Mouse (Mus musculus): Measurements from ENCODE around the gene Mecom. TPM values are rescaled to one million over a fixed set of nuclear protein-coding genes. Genes with fewer than 3 reads are reported as not detected.

The Mecom gene
- polyA plus RNA-seq, 1 experiment = not detected

DNA sequence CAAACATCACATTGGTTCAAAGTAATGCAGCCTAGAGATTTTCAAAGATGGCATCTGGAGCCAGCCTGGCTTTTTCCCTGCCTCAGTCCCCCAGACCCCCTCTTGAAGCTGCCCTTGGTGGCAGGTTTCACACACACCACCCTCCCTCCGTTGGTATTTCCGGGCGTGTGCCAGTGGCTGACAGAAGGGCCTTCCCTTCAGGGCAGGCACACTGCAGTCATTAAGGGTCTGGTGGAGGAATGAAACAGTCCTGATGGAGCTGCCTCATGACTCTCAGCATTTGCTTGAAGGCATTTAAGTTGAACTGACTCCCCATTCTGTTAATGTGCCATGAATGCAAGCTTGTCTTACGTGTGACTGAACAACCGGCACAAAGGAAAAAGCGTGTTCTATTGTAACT is 94.8 kb downstream of the Mecom start:
- Histone ChIP-seq H3K27ac (ENCODE audit: insufficient read depth, low read depth, low read length) (no peak overlapping the region), H3K4me1 (ENCODE audit: control insufficient read depth, insufficient read depth, low read length) (no peaks in the 10 kb centered on the region), H3K4me3 (ENCODE audit: insufficient read depth, low read length) (no peak overlapping the region)
- TF ChIP-seq CTCF (IDR thresholded peaks at IDR 0.05; ENCODE audit: low read depth, low read length) (no peak), POLR2A (IDR thresholded peaks at IDR 0.05; ENCODE audit: borderline replicate concordance, low read depth, low read length) (no peak)

DNA sequence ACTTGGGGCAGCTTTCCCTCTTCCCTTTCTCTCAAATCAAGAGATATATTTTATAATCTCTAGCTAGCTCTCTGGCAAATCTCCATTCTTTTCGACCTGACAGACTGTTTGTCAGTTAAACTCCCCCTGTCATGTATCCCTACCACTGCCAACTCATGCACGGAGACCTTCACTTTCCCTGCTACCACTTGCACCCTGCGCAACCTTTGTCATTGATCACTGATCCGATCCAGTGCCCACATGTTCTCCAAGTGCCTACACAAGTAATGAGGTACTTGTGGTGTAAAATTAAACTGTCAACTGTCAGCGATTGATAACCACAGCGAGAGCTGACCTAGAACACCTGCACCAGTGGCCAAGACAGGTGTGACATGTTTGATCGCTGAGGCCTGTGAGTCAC is 95.3 kb downstream of the Mecom start:
- H3K4me3 ChIP-seq (ENCODE audit: insufficient read depth, low read length) = no peak overlapping the region
- H3K27ac ChIP-seq (ENCODE audit: insufficient read depth, low read depth, low read length) = no peak overlapping the region
- TF ChIP-seq POLR2A (IDR thresholded peaks at IDR 0.05; ENCODE audit: borderline replicate concordance, low read depth, low read length) (no peak), CTCF (IDR thresholded peaks at IDR 0.05; ENCODE audit: low read depth, low read length) (no peak)
- no peaks in the 10 kb centered on the region for H3K4me1 ChIP-seq (ENCODE audit: control insufficient read depth, insufficient read depth, low read length)

DNA sequence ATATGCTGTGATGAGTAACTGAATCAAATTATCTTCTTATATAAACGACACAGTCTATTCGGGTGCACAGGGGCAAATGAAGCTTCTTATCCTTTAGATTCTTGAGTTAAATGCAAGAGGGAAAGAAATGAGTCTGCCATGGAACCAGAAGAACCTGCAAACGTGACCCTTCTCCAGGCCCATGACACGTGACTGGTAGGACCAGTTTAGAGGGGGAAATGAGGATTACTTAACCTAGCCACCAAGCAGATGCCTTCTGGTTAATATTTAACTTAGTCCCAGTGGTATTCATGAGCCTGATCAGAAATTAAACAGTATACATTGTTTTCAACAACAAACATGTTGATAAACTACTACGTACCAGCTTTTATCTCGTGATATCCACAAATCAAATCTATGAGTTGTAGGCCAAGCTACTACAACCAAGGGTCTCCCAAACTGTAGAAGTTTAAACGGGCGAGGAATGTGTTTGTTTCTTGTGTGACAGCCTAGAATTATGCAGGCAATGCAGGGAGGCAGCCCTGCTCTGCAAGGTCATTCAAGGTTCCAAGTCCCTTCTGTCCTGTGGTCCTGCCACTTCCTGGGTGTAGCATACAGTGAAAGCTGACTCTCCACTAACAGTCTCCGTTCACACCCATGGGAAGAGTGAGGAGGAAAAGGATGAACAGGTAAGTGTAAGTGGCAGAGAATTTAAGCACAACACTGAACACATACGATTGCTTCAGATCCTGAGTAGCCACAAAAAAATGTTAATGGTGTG is 97.4 kb downstream of the Mecom start:
- Histone ChIP-seq H3K4me1 (ENCODE audit: control insufficient read depth, insufficient read depth, low read length) (no peaks in the 10 kb centered on the region), H3K4me3 (ENCODE audit: insufficient read depth, low read length) (no peak overlapping the region), H3K27ac (ENCODE audit: insufficient read depth, low read depth, low read length) (no peak overlapping the region)
- TF ChIP-seq POLR2A (IDR thresholded peaks at IDR 0.05; ENCODE audit: borderline replicate concordance, low read depth, low read length) (no peak), CTCF (IDR thresholded peaks at IDR 0.05; ENCODE audit: low read depth, low read length) (no peak)

DNA sequence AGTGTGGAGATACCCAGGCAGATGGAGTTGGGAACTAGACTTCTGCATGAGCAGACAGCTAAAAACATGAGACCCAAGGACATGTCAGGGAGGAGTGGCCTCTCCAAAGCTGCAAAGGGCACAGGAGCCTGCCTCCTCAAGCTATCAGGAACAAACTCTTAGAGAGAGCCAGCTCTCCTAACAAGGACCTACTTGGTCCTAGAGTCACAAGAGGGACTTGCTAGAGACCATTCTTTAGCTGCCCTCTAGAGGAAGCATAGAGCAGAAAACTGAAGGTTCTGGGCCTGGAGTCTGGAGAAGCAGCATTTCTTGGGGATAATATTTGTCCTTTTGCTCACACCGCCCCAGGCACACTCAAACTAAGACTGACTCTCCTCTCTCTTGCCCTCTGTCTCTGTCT is 99.2 kb downstream of the Mecom start:
- TF ChIP-seq POLR2A (IDR thresholded peaks at IDR 0.05; ENCODE audit: borderline replicate concordance, low read depth, low read length) (no peak), CTCF (IDR thresholded peaks at IDR 0.05; ENCODE audit: low read depth, low read length) (no peak)
- no peak overlapping the region for H3K4me3 ChIP-seq (ENCODE audit: insufficient read depth, low read length)
- H3K27ac ChIP-seq (ENCODE audit: insufficient read depth, low read depth, low read length) = no peak overlapping the region
- H3K4me1 ChIP-seq (ENCODE audit: control insufficient read depth, insufficient read depth, low read length) = no peaks in the 10 kb centered on the region

DNA sequence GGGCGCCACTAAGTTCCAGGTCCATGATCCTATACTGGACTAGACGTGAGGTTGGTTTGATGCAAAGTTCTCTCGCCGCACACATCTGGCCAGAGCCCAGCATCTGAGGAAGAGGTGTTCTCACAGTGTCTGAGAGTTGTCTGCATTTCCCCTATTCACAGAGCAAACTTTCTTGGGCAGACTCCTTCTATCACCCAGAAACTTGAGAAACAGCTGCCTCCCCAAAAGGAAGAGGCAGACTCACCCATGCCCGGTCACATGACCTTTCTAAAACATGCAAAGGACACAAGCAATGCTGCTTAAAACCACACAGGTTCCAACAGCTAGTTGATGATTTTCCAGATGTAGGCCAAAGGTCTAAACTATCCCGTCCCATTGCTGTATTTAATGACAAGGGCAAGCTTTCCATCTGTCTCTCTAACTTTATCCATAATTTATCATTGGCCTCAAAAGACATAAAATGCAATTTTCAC is 101.8 kb downstream of the Mecom start:
- H3K4me1 ChIP-seq (ENCODE audit: control insufficient read depth, insufficient read depth, low read length) = no peaks in the 10 kb centered on the region
- H3K27ac ChIP-seq (ENCODE audit: insufficient read depth, low read depth, low read length) = no peak overlapping the region
- TF ChIP-seq POLR2A (IDR thresholded peaks at IDR 0.05; ENCODE audit: borderline replicate concordance, low read depth, low read length) = no peak
- TF ChIP-seq CTCF (IDR thresholded peaks at IDR 0.05; ENCODE audit: low read depth, low read length) = no peak

DNA sequence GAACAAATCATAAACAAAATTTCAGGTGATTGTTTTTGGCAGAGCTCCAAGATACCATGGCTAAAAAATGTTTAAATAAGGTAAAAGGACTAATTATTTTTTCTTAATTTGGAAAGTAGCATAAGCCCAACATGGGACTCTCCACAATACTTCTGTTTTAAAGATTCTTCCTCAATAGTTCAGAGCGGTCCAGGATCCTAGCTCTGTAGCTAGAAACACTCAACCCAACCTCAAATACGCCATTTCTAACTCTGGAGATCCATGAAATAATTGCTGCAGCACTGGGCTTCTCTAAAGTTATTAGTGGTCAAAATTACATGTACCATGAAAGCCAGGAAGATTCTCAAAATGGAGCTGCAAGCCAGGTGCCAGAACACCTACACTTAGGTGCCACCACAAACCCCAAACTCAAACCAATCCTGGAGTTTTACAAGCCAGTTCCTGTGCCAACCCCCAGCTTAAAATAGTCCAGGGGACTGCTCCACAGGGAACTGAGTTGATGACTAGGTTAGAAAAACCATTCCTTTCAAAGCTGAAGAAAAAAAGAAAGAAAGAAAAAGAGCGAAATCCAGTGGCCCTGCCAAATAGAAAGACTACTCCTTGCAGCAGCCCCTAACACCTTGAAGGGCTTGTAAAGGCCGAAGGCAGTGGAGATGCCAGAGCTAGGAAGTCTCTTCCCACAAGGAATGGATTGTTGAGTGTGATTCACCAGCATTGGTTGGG is 102.4 kb downstream of the Mecom start:
- TF ChIP-seq POLR2A (IDR thresholded peaks at IDR 0.05; ENCODE audit: borderline replicate concordance, low read depth, low read length) (no peak), CTCF (IDR thresholded peaks at IDR 0.05; ENCODE audit: low read depth, low read length) (no peak)
- Histone ChIP-seq H3K27ac (ENCODE audit: insufficient read depth, low read depth, low read length) (no peak overlapping the region), H3K4me3 (ENCODE audit: insufficient read depth, low read length) (no peak overlapping the region), H3K4me1 (ENCODE audit: control insufficient read depth, insufficient read depth, low read length) (no peaks in the 10 kb centered on the region)

More for the DNA sequence above, 101.8 kb downstream of the Mecom start:
- H3K4me3 ChIP-seq (ENCODE audit: insufficient read depth, low read length) = no peak overlapping the region

DNA sequence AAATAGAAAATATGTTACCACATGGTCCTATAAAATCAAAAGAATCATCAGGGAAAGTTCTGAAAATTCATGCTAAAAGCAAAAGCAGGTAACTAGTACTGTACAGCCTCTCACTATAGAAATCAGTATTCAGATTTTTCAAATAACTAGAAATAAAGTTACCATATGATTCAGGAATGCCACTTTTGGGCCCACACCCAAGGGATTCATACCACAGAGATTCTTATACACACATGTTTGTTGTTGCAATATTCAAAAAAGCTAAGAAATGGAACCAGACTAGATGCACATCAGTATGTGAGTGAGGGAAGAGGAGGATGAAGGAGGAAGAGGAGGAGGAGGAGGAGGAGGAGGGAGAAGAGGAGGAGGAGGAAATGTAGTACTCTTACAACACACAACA is 106.2 kb downstream of the Mecom start:
- Histone ChIP-seq H3K4me3 (ENCODE audit: insufficient read depth, low read length) (no peak overlapping the region), H3K27ac (ENCODE audit: insufficient read depth, low read depth, low read length) (no peak overlapping the region), H3K4me1 (ENCODE audit: control insufficient read depth, insufficient read depth, low read length) (no peaks in the 10 kb centered on the region)
- no peak for TF ChIP-seq CTCF (IDR thresholded peaks at IDR 0.05; ENCODE audit: low read depth, low read length)
- no peak for TF ChIP-seq POLR2A (IDR thresholded peaks at IDR 0.05; ENCODE audit: borderline replicate concordance, low read depth, low read length)

DNA sequence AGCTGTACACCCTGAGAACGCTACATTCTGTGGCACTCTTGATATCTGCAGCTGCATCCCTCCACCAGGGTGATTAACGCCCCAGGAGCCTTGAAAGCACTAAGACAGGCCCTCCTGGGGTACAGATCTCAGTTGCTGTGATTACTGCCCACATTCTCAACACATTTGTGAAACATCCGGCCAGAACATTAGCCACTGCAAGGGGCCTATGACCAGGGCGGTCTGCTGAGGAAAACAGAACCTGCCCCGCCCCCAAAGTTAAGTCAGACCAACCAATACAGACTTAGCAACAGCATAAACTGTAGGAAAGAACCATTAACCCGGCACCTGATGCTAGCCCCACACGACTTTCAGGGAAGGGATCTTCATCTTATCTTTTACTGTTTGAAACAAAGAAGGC is 109.8 kb downstream of the Mecom start:
- Histone ChIP-seq H3K4me3 (ENCODE audit: insufficient read depth, low read length) (no peak overlapping the region), H3K4me1 (ENCODE audit: control insufficient read depth, insufficient read depth, low read length) (no peaks in the 10 kb centered on the region), H3K27ac (ENCODE audit: insufficient read depth, low read depth, low read length) (no peak overlapping the region)
- TF ChIP-seq CTCF (IDR thresholded peaks at IDR 0.05; ENCODE audit: low read depth, low read length) = no peak
- no peak for TF ChIP-seq POLR2A (IDR thresholded peaks at IDR 0.05; ENCODE audit: borderline replicate concordance, low read depth, low read length)

DNA sequence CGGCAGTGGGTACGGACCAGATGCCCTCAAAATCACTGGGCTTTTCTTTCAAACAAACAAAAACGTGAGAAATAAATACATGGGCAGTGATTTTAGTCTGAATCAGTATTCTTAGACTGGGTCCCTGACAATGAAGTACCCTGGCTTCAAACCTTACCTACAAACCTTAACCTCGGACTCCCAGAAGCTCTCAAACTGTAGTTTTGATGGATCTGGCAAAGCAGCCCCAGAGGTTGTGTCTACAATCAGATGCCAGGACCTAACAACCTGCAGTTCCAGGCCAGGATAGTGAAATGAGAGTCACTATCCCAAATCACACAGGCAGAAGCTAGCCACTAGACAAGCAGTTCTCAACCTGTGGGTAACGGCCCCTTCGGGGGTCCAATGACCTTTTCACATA is 111.2 kb downstream of the Mecom start:
- Histone ChIP-seq H3K27ac (ENCODE audit: insufficient read depth, low read depth, low read length) (no peak overlapping the region), H3K4me1 (ENCODE audit: control insufficient read depth, insufficient read depth, low read length) (no peaks in the 10 kb centered on the region), H3K4me3 (ENCODE audit: insufficient read depth, low read length) (no peak overlapping the region)
- TF ChIP-seq POLR2A (IDR thresholded peaks at IDR 0.05; ENCODE audit: borderline replicate concordance, low read depth, low read length) (no peak), CTCF (IDR thresholded peaks at IDR 0.05; ENCODE audit: low read depth, low read length) (no peak)

DNA sequence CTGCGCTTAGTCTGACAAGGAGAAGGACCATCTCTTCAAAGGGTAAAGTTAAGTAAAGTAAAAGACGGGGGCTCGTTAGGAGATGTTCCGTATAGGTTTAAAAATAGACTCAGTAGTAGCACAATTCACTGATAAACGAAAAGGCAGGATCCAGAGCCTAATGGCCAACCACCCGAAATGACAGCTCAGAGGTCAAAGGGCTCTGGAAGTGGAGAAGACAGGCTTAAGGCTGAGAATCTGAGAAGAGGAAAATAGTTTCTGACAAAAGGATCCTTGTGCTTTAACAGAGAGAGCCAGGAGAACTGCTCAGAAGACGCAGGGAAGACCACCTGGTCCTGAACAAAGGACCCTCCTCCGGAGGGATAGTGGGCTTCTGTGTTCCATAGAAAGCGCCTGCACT is 111.7 kb downstream of the Mecom start:
- no peaks in the 10 kb centered on the region for H3K4me1 ChIP-seq (ENCODE audit: control insufficient read depth, insufficient read depth, low read length)
- no peak overlapping the region for H3K4me3 ChIP-seq (ENCODE audit: insufficient read depth, low read length)
- H3K27ac ChIP-seq (ENCODE audit: insufficient read depth, low read depth, low read length) = no peak overlapping the region
- TF ChIP-seq POLR2A (IDR thresholded peaks at IDR 0.05; ENCODE audit: borderline replicate concordance, low read depth, low read length) (no peak), CTCF (IDR thresholded peaks at IDR 0.05; ENCODE audit: low read depth, low read length) (no peak)
